Mouse (Mus musculus) forebrain, embryonic 16.5 days (tissue): ENCODE results near the gene Sars2. TPM values are rescaled to one million over a fixed set of nuclear protein-coding genes. Genes with fewer than 3 reads are reported as not detected.

Experiments
- ATAC-seq: fragments of 200-750 bp; cut with Nextera tagmentation; 2 replicates; pipeline ENCODE4 v1.8.0; 2017; ENCODE audit warnings: mild to moderate bottlenecking, moderate library complexity
- H3K27ac ChIP-seq: fragments of 300-500 bp; sonication (generic); 2 replicates; pipeline ENCODE4 v1.5.1; 2014; ENCODE audit warnings: low read length, control low read depth
- H3K27me3 ChIP-seq: fragments of 300-500 bp; sonication (generic); replicated peaks from 2 replicates; pipeline ENCODE4 v1.6.1; 2014; ENCODE audit warnings: low read length; ENCODE audit not compliant: control insufficient read depth, insufficient read depth
- H3K36me3 ChIP-seq: fragments of 300-500 bp; sonication (generic); 2 replicates; pipeline ENCODE4 v1.6.1; 2014; ENCODE audit not compliant: control insufficient read depth, insufficient read depth
- H3K4me1 ChIP-seq: fragments of 300-500 bp; sonication (generic); replicated peaks from 2 replicates; pipeline ENCODE4 v1.6.1; 2014; ENCODE audit warnings: low read length; ENCODE audit not compliant: control insufficient read depth, insufficient read depth
- H3K4me2 ChIP-seq: fragments of 300-500 bp; sonication (generic); 2 replicates; pipeline ENCODE4 v1.6.1; 2014; ENCODE audit warnings: mild to moderate bottlenecking, low read length, control low read depth
- H3K4me3 ChIP-seq: fragments of 300-500 bp; sonication (generic); replicated peaks from 2 replicates; pipeline ENCODE4 v1.5.1; 2014; ENCODE audit warnings: mild to moderate bottlenecking, low read length, control low read depth
- H3K9ac ChIP-seq: fragments of 300-500 bp; sonication (generic); replicated peaks from 2 replicates; pipeline ENCODE4 v1.6.1; 2014; ENCODE audit warnings: low read depth, low read length, control low read depth
- H3K9me3 ChIP-seq: fragments of 300-500 bp; sonication (generic); 2 replicates; pipeline ENCODE4 v1.6.1; 2016; ENCODE audit warnings: low read length; ENCODE audit not compliant: control insufficient read depth
- WGBS: fragments of 180-500 bp; shearing (Covaris S2); extraction: QIAGEN DNeasy Blood & Tissue Kit; methylation state at CpG from one replicate; pipeline ENCODE4 v1.1.7; 2014; 5-methylcytosine and 5-hydroxymethylcytosine counted together
- polyA plus RNA-seq: library from polyadenylated mRNA; unstranded; fragments of >200 nt; fragmentation: Nextera tagmentation; extraction: Ambion mirVana; gene quantifications from 2 replicates; pipeline ENCODE4 v1.2.1, GENCODE M21; 2015

The Sars2 gene
- polyA plus RNA-seq, 1 experiment from 2014 or later, result 17.2 TPM

DNA sequence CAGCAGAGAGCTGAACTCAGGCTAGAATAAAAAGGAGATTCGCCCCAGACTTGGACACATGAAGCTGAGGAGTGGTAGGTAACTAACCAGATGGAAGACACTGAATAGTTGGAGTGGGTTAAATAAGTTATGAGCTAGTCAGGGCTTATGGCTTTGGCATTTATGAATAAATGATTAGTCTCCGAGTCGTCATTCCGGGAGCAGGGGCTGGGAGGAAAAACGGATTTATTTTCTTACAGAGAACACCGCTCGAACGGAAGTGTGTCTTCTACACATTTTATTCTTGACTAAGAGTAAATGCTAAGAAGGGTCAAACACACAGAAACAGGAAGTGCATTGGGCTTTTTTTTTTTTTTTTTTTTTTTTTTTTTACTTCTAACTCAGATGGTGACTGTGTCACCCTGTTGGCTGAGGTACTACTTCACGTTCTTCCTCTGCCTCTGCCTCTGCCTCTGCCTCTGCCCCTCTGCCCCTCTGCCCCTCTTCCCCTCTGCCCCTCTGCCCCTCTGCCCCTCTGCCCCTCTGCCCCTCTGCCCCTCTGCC lies 39.1 kb upstream of the Sars2 start:
- no peaks in the 10 kb centered on the region for H3K4me1 ChIP-seq
- H3K27ac ChIP-seq, result no peak overlapping the region
- no peak overlapping the region for H3K9ac ChIP-seq
- no peak for ATAC-seq
- H3K36me3 ChIP-seq, result no peaks in the 10 kb centered on the region
- H3K4me2 ChIP-seq, result no peak overlapping the region
- WGBS, result 82% methylated on average over 9 of the region's 9 CpGs
- H3K4me3 ChIP-seq, result no peak overlapping the region
- H3K27me3 ChIP-seq, result no peaks in the 10 kb centered on the region
- H3K9me3 ChIP-seq, result no peaks in the 10 kb centered on the region

DNA sequence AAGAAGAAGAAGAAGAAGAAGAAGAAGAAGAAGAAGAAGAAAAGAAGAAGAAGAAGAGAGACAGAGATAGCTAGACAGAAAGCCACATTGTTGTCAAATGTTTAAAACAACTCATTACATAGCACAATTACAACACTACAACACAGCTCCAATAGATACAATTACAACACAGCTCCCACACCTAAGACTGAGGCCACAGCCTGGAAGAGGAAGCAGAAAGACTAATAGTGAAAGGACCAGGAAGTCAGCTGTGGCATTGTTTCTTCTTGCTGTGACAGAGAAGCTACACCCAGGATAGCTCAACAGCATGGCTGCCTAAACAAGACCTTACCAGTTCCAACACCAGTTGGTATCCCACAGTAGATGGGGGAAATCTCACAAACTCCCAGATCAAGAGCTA lies 32.3 kb upstream of the Sars2 start:
- Histone ChIP-seq H3K4me3 (no peak overlapping the region), H3K4me1 (no peaks in the 10 kb centered on the region), H3K9me3 (no peaks in the 10 kb centered on the region), H3K4me2 (no peak overlapping the region), H3K9ac (no peak overlapping the region), H3K27me3 (no peaks in the 10 kb centered on the region), H3K27ac (no peak overlapping the region), H3K36me3 (no peaks in the 10 kb centered on the region)
- ATAC-seq, result no peak

GRCm38 (mm10) chr7:28710962-28711361 lies 30.8 kb upstream of the Sars2 start:
- no peak for ATAC-seq
- 64% methylated on average over 3 of the region's 3 CpGs for WGBS
- H3K9me3 ChIP-seq, result no peaks in the 10 kb centered on the region

GRCm38 (mm10) chr7:28714667-28715066 lies 27.1 kb upstream of the Sars2 start:
- Histone ChIP-seq H3K4me3 (no peak overlapping the region), H3K36me3 (no peaks in the 10 kb centered on the region), H3K27me3 (no peaks in the 10 kb centered on the region), H3K9me3 (no peaks in the 10 kb centered on the region), H3K4me2 (no peak overlapping the region), H3K27ac (no peak overlapping the region), H3K4me1 (peaks cover 10% of the 10 kb centered on the region), H3K9ac (no peak overlapping the region)
- ATAC-seq, result no peak
- WGBS, result 82% methylated on average over 5 of the region's 5 CpGs

More at GRCm38 (mm10) chr7:28710962-28711361, 30.8 kb upstream of the Sars2 start:
- Histone ChIP-seq H3K4me2 (no peak overlapping the region), H3K4me3 (no peak overlapping the region), H3K36me3 (no peaks in the 10 kb centered on the region), H3K9ac (no peak overlapping the region), H3K27ac (no peak overlapping the region), H3K27me3 (no peaks in the 10 kb centered on the region), H3K4me1 (no peaks in the 10 kb centered on the region)

DNA sequence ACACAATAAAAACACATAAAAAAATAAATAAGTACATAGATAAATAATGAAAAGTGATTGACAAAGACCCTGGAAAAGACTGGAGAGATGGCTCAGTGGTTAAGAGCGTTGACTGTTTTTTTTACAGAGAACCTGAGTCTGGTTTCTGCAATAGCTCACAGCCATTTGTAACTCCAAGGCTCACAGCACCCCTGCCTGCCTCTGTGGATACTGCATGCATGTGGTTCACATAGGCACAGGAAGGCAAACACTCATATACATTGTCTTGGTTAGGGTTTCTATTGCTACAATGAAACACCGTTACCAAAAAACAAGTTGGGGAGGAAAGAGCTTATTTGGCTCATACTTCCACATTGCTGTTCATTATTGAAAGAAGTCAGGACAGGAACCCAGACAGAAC lies 26.2 kb upstream of the Sars2 start:
- no peaks in the 10 kb centered on the region for H3K27me3 ChIP-seq
- peaks cover 10% of the 10 kb centered on the region for H3K4me1 ChIP-seq
- ATAC-seq, result no peak
- no peak overlapping the region for H3K4me2 ChIP-seq
- H3K36me3 ChIP-seq, result no peaks in the 10 kb centered on the region
- 97% methylated on average over 2 of the region's 2 CpGs for WGBS
- no peak overlapping the region for H3K4me3 ChIP-seq
- H3K27ac ChIP-seq, result no peak overlapping the region
- no peaks in the 10 kb centered on the region for H3K9me3 ChIP-seq
- H3K9ac ChIP-seq, result no peak overlapping the region

DNA sequence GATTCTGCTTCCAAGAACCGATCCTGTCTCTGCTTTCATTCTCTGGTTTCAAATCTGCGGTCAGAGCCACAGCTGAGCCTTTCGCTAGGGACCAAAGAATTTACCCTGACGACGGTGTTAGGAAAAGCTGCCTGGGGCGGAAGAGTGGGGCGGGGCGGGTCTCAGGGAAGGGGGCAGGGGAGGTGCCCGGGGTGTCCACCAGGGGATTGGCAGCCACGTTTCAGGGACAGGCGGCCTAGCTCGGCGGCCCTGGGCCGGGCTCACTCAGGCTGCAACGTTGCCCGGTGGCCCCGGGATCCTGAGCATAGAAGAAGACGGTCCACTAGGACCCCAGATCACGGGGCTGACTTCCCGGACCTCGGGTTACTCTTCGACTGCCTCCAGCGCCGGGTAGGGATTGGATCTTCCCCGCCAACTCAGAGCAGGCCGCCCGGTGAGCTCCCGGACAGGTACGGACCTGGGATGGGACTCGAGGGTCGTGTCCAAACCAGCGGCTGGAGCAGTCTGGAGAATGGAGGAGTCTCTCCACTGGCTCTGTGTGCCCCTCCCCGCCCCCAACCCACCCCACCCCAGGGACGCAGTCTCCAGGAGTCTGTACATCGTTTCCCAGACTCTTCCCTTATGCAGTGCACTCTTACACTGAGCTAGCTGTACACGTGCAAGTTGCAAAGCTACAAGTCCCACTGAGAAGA lies 25.1 kb upstream of the Sars2 start, which contains the start of gene Fbxo17:
Gene Fbxo17 (plus strand): TSS at position 215 of the 692 bp plus-strand sequence.
- Histone ChIP-seq H3K4me2 (peak within 1 kb of the TSS; percentile 89), H3K36me3 (no peaks in the 10 kb centered on the region), H3K27ac (no peak within 1 kb of the TSS), H3K9me3 (no peaks in the 10 kb centered on the region), H3K4me1 (peaks cover 10% of the 10 kb centered on the region), H3K4me3 (peak within 1 kb of the TSS; percentile 50), H3K27me3 (no peaks in the 10 kb centered on the region), H3K9ac (peak within 1 kb of the TSS; percentile 68)
- WGBS, result 2% methylated on average over 36 of the region's 36 CpGs
- peak; percentile 52 for ATAC-seq

- Histone ChIP-seq H3K9ac (no peak overlapping the region), H3K27me3 (no peaks in the 10 kb centered on the region), H3K4me3 (no peak overlapping the region), H3K4me1 (peaks cover 10% of the 10 kb centered on the region), H3K36me3 (no peaks in the 10 kb centered on the region), H3K27ac (no peak overlapping the region), H3K4me2 (no peak overlapping the region), H3K9me3 (no peaks in the 10 kb centered on the region)
- no peak for ATAC-seq
- 87% methylated on average over 10 of the region's 10 CpGs for WGBS
These were observed 24.1 kb upstream of the Sars2 start for GRCm38 (mm10) chr7:28717726-28718125.

DNA sequence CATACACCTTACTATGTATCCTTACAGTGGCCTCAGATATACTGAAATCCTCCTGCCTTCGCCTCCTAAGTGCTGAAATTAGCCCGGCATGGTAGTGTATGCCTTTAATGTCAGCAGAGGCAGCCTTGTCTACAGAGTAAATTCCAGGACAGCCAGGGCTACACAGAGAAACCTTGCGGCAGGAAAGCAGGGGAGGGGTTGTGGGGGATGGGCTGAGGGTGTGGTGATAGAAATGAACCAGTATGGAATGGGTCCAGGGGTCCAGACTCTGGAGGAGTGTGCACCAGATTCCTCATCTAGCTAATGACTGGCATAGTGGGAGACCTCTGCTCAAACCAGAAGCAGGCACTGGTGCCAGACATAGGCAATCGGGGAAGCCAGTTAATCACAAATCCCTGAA lies 22.6 kb upstream of the Sars2 start:
- Histone ChIP-seq H3K36me3 (no peaks in the 10 kb centered on the region), H3K4me1 (peaks cover 10% of the 10 kb centered on the region), H3K27ac (no peak overlapping the region), H3K9me3 (no peaks in the 10 kb centered on the region), H3K4me3 (no peak overlapping the region), H3K9ac (no peak overlapping the region), H3K4me2 (no peak overlapping the region), H3K27me3 (no peaks in the 10 kb centered on the region)
- WGBS, result 70% methylated on average over 4 of the region's 4 CpGs
- no peak for ATAC-seq

DNA sequence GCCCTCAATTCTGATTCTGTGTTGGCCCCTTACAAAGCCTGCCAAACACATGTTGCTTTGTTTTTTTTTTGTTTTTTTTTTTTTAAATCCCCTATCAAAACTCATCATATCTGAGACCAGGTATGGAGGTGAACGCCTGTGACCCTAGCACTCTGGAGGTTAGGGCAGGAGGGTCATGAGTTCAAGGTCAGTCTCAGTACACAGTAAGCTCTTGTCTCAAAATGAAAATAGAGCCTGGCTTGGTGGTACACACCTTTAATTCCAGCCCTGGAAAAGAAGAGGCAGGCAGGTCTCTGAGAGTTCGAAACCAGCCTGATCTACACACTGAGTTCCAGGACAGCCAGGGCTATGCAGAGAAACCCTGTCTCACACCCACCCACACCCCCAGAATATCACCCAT lies 22.1 kb upstream of the Sars2 start:
- ATAC-seq, result no peak
- Histone ChIP-seq H3K9ac (no peak overlapping the region), H3K4me3 (no peak overlapping the region), H3K27ac (no peak overlapping the region), H3K36me3 (no peaks in the 10 kb centered on the region), H3K4me2 (no peak overlapping the region), H3K4me1 (peaks cover 10% of the 10 kb centered on the region), H3K27me3 (no peaks in the 10 kb centered on the region), H3K9me3 (no peaks in the 10 kb centered on the region)
- WGBS, result 87% methylated on average over 2 of the region's 2 CpGs
